Mouse (Mus musculus): ENCODE results near the gene Rdh5. TPM values are rescaled to one million over a fixed set of nuclear protein-coding genes. Genes with fewer than 3 reads are reported as not detected.

Rdh5 gene
- total RNA-seq, 2 experiments from 2014 or later: 5.8 to 6.6 TPM

- no peak for DNase-seq (ENCODE audit: extremely low spot score in 1 of 2, low spot score in 1 of 2)
Observed at GRCm38 (mm10) chr10:128931441-128931840, 8.8 kb upstream of the Rdh5 start.

- DNase-seq (ENCODE audit: extremely low spot score in 1 of 2, low spot score in 1 of 2): no peak
Observed at GRCm38 (mm10) chr10:128929638-128930378, 7.1 kb upstream of the Rdh5 start.

GRCm38 (mm10) chr10:128928356-128928755 lies 5.7 kb upstream of the Rdh5 start:
- no peak for DNase-seq (ENCODE audit: extremely low spot score in 1 of 2, low spot score in 1 of 2)

GRCm38 (mm10) chr10:128923935-128924334 lies 1.2 kb upstream of the Rdh5 start, which contains the start of gene Bloc1s1:
Gene Bloc1s1, minus strand, starts transcription at chr10:128924035.
- no peak for DNase-seq (ENCODE audit: extremely low spot score in 1 of 2, low spot score in 1 of 2)

- peak; percentile 80 to 87 for DNase-seq (ENCODE audit: extremely low spot score in 1 of 2, low spot score in 1 of 2)
Observed at GRCm38 (mm10) chr10:128923013-128923691, 464 bp upstream of the Rdh5 start.

- DNase-seq (ENCODE audit: extremely low spot score in 1 of 2, low spot score in 1 of 2): no peak
Observed at GRCm38 (mm10) chr10:128921883-128922821, 536 bp downstream of the Rdh5 start.

GRCm38 (mm10) chr10:128921251-128921650 lies 1.4 kb downstream of the Rdh5 start:
- no peak for DNase-seq (ENCODE audit: extremely low spot score in 1 of 2, low spot score in 1 of 2)

- no peak for DNase-seq (ENCODE audit: extremely low spot score in 1 of 2, low spot score in 1 of 2)
Observed at GRCm38 (mm10) chr10:128920736-128921161, 1.9 kb downstream of the Rdh5 start.

- DNase-seq (ENCODE audit: extremely low spot score in 1 of 2, low spot score in 1 of 2): no peak
Observed at GRCm38 (mm10) chr10:128919966-128920365, 2.7 kb downstream of the Rdh5 start.

- no peak for DNase-seq (ENCODE audit: extremely low spot score in 1 of 2, low spot score in 1 of 2)
Observed at GRCm38 (mm10) chr10:128919203-128919631, 3.5 kb downstream of the Rdh5 start.

GRCm38 (mm10) chr10:128918246-128918645 lies 4.4 kb downstream of the Rdh5 start:
- peak in 1 of 2 experiments; percentile 47 for DNase-seq (ENCODE audit: extremely low spot score in 1 of 2, low spot score in 1 of 2)

- no peak for DNase-seq (ENCODE audit: extremely low spot score in 1 of 2, low spot score in 1 of 2)
Observed at GRCm38 (mm10) chr10:128917400-128917799, 5.3 kb downstream of the Rdh5 start.

GRCm38 (mm10) chr10:128916665-128917064 lies 6.0 kb downstream of the Rdh5 start:
- DNase-seq (ENCODE audit: extremely low spot score in 1 of 2, low spot score in 1 of 2): no peak

- no peak for DNase-seq (ENCODE audit: extremely low spot score in 1 of 2, low spot score in 1 of 2)
Observed at GRCm38 (mm10) chr10:128915550-128915949, 7.1 kb downstream of the Rdh5 start.

- no peak for DNase-seq (ENCODE audit: extremely low spot score in 1 of 2, low spot score in 1 of 2)
Observed at GRCm38 (mm10) chr10:128913696-128914095, 9.0 kb downstream of the Rdh5 start.

- peak; percentile 78 to 97 for DNase-seq (ENCODE audit: extremely low spot score in 1 of 2, low spot score in 1 of 2)
Observed at GRCm38 (mm10) chr10:128913219-128913618, 9.5 kb downstream of the Rdh5 start.

GRCm38 (mm10) chr10:128912791-128913190 lies 9.9 kb downstream of the Rdh5 start:
- no peak for DNase-seq (ENCODE audit: extremely low spot score in 1 of 2, low spot score in 1 of 2)

GRCm38 (mm10) chr10:128912268-128912667 lies 10.4 kb downstream of the Rdh5 start:
- DNase-seq (ENCODE audit: extremely low spot score in 1 of 2, low spot score in 1 of 2): no peak

- no peak for DNase-seq (ENCODE audit: extremely low spot score in 1 of 2, low spot score in 1 of 2)
Observed at GRCm38 (mm10) chr10:128911430-128911829, 11.3 kb downstream of the Rdh5 start.

- DNase-seq (ENCODE audit: extremely low spot score in 1 of 2, low spot score in 1 of 2): peak in 1 of 2 experiments; percentile 64
Observed at GRCm38 (mm10) chr10:128910066-128910841, 12.4 kb downstream of the Rdh5 start.
